Mouse (Mus musculus) heart, embryonic 14.5 days (tissue): Measurements from ENCODE around the gene Fpgs. TPM values are rescaled to one million over a fixed set of nuclear protein-coding genes. Genes with fewer than 3 reads are reported as not detected.

Source experiments
- ATAC-seq: fragments of 200-750 bp; cut with Nextera tagmentation; 2 replicates; pipeline ENCODE4 v1.8.0; 2017; ENCODE audit warnings: low read depth, moderate TSS enrichment; ENCODE audit not compliant: insufficient number of reproducible peaks, insufficient read depth, low FRiP score
- H3K27ac ChIP-seq, 2 experiments: fragments of 200-500 bp in 1 of 2; fragments of 300-500 bp in 1 of 2; sonication (generic) in 1 of 2; replicated peaks in 1 of 2; 2 replicates each; pipeline ENCODE4 v1.5.1; 2012 to 2014; ENCODE audit warnings: low read depth in 2 of 2, low read length in 2 of 2, control low read depth in 1 of 2, mild to moderate bottlenecking in 1 of 2, mixed read lengths in 1 of 2; ENCODE audit not compliant: control insufficient read depth in 1 of 2, insufficient read depth in 1 of 2
- H3K27me3 ChIP-seq: fragments of 300-500 bp; sonication (generic); 2 replicates; pipeline ENCODE4 v1.6.1; 2014; ENCODE audit warnings: mild to moderate bottlenecking, low read length, control low read depth; ENCODE audit not compliant: control insufficient read depth, insufficient read depth
- H3K36me3 ChIP-seq: fragments of 300-500 bp; sonication (generic); 2 replicates; pipeline ENCODE4 v1.6.1; 2014; ENCODE audit warnings: mild to moderate bottlenecking, control low read depth, low read length, mixed read lengths; ENCODE audit not compliant: control insufficient read depth, insufficient read depth
- H3K4me1 ChIP-seq, 2 experiments: fragments of 200-500 bp in 1 of 2; fragments of 300-500 bp in 1 of 2; sonication (generic) in 1 of 2; 2 replicates each; pipeline ENCODE4 v1.6.1; 2012 to 2014; ENCODE audit warnings: low read length in 2 of 2, control low read depth in 1 of 2, mixed read lengths in 1 of 2; ENCODE audit not compliant: control insufficient read depth in 2 of 2, insufficient read depth in 2 of 2
- H3K4me2 ChIP-seq: fragments of 300-500 bp; sonication (generic); 2 replicates; pipeline ENCODE4 v1.6.1; 2014; ENCODE audit warnings: mild to moderate bottlenecking, low read length
- H3K4me3 ChIP-seq, 2 experiments: fragments of 200-500 bp in 1 of 2; fragments of 300-500 bp in 1 of 2; sonication (generic) in 1 of 2; 2 replicates each; pipeline ENCODE4 v1.5.1; 2012 to 2014; ENCODE audit warnings: low read length in 2 of 2, mild to moderate bottlenecking in 2 of 2, control low read depth in 1 of 2, low read depth in 1 of 2, moderate library complexity in 1 of 2; ENCODE audit not compliant: control insufficient read depth in 1 of 2, insufficient read depth in 1 of 2
- H3K9ac ChIP-seq: fragments of 300-500 bp; sonication (generic); 2 replicates; pipeline ENCODE4 v1.6.1; 2014; ENCODE audit warnings: mild to moderate bottlenecking, low read length
- H3K9me3 ChIP-seq: fragments of 300-500 bp; sonication (generic); 2 replicates; pipeline ENCODE4 v1.6.1; 2016; ENCODE audit warnings: low read length, control low read depth; ENCODE audit not compliant: control insufficient read depth
- WGBS: fragments of 180-500 bp; shearing (Covaris S2); extraction: QIAGEN DNeasy Blood & Tissue Kit; methylation state at CpG from one replicate; pipeline ENCODE4 v1.1.7; 2014; 5-methylcytosine and 5-hydroxymethylcytosine counted together
- polyA plus RNA-seq: library from polyadenylated mRNA; unstranded; fragments of >200 nt; fragmentation: Nextera tagmentation; extraction: Ambion mirVana; gene quantifications from 2 replicates; pipeline ENCODE4 v1.2.1, GENCODE M21; 2014

Fpgs gene
- polyA plus RNA-seq, 1 experiment from 2014 or later, result 12.2 TPM

- no peak overlapping the region for H3K4me3 ChIP-seq
- H3K27me3 ChIP-seq, result no peaks in the 10 kb centered on the region
- peak overlapping the region; percentile 38 for H3K9ac ChIP-seq
- H3K9me3 ChIP-seq, result peaks cover 3% of the 10 kb centered on the region; the same call in 1 of the 2 replicates
- peaks cover 7 to 22% of the 10 kb centered on the region in 2 experiments for H3K4me1 ChIP-seq
- WGBS, result 12% methylated on average over 7 of the region's 7 CpGs
- H3K27ac ChIP-seq, result peak overlapping the region; percentile 71 to 76
- ATAC-seq, result peak; percentile 52; the same call in 1 of the 2 replicates
- no peak overlapping the region; the same call in 1 of the 2 replicates for H3K4me2 ChIP-seq
- H3K36me3 ChIP-seq, result peaks cover 96% of the 10 kb centered on the region
Observed at GRCm38 (mm10) chr2:32680051-32680451, 23.9 kb downstream of the Fpgs start.

DNA sequence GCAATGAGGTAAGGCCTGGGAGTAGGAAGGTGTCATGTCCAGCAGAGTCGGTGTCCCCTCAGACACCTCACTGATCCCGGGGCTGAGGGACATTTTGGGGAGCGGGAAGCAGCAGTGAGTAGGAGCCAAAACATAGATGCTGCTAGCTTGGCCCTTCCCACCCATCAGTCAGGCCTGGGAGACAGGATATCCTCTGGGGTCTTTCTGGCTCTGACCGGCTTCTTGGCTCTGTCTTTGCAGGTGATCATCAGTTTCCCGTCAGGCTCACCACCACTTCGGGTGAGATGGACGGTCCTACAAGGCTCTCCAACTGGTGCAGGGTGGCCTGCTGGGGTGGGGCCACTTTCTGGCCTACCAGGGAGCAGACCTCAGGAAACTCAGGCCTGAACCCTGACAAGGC is 26.3 kb downstream of the Fpgs start:
- Histone ChIP-seq H3K27me3 (no peaks in the 10 kb centered on the region), H3K27ac (no peak overlapping the region), H3K4me3 (no peak overlapping the region), H3K9ac (no peak overlapping the region), H3K4me1 (peaks cover 16 to 29% of the 10 kb centered on the region in 2 experiments), H3K4me2 (no peak overlapping the region), H3K36me3 (peaks cover 96% of the 10 kb centered on the region), H3K9me3 (peaks cover 3% of the 10 kb centered on the region; the same call in 1 of the 2 replicates)
- WGBS, result 85% methylated on average over 7 of the region's 7 CpGs
- no peak for ATAC-seq

DNA sequence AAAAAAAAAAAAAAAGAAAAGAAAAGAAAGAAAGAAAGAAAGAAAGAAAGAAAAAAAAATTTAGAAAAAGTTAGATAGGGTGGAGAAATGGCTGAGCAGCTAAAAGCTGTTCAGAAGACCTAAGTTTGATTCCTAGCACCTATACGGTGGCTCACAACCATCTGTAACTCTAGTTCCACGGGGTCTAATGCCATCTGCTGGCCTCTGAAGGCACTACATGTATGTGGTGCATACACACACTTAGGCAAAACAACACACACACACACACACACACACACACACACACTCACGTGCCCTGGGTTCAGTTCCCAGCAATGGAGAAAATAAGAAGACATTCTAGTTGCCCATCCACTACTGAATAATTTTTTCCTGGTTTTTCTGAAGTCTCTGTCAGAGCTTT is 27.1 kb downstream of the Fpgs start:
- peaks cover 3% of the 10 kb centered on the region; the same call in 1 of the 2 replicates for H3K9me3 ChIP-seq
- no peak overlapping the region for H3K9ac ChIP-seq
- no peak overlapping the region for H3K4me3 ChIP-seq
- H3K36me3 ChIP-seq, result peaks cover 96% of the 10 kb centered on the region
- WGBS, result 87% methylated on average over 3 of the region's 3 CpGs
- H3K4me2 ChIP-seq, result no peak overlapping the region
- no peak overlapping the region for H3K27ac ChIP-seq
- no peaks in the 10 kb centered on the region for H3K27me3 ChIP-seq
- no peak for ATAC-seq
- H3K4me1 ChIP-seq, result peaks cover 19 to 29% of the 10 kb centered on the region in 2 experiments

- Histone ChIP-seq H3K27ac (no peak overlapping the region), H3K9me3 (peaks cover 3% of the 10 kb centered on the region; the same call in 1 of the 2 replicates), H3K4me1 (peaks cover 12% of the 10 kb centered on the region in 2 experiments), H3K4me3 (no peak overlapping the region), H3K9ac (no peak overlapping the region), H3K36me3 (peaks cover 92% of the 10 kb centered on the region), H3K27me3 (no peaks in the 10 kb centered on the region), H3K4me2 (no peak overlapping the region)
- ATAC-seq, result no peak
- WGBS, result 70% methylated on average over 16 of the region's 16 CpGs
Observed at GRCm38 (mm10) chr2:32673176-32673917, 30.6 kb downstream of the Fpgs start.

DNA sequence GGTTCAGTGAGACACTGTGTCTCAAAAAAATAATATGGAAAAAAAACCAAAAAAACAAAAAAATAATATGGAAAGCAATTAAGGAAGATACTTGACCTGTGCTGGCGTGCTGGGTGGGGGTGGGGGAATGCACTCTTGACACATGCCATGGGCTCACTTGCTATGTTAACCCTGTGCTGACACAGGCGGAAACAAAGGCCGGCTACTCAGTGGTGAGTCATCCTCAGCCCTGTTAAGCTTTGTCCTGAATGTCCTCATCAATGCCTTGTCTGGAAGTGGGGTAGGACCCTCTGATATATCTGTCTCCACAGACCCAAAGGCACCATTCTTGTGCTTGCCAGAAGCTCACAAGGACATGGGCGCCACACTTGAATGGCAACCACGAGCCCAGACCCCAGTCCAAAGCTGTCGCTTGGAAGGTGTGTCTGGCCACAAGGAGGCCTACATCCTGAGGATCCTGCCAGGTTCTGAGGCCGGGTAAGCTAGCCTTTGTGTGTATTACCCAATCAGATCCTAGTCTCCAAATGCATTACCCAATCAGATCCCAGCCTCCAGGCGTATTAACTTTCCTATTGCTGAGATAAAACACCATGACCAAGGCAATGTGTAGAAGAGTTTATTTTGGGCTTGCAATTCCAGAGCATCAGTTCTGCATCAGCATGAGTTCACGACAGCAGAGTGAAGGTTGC is 31.9 kb downstream of the Fpgs start:
- Histone ChIP-seq H3K4me1 (peaks cover 19 to 21% of the 10 kb centered on the region in 2 experiments), H3K9ac (no peak overlapping the region), H3K4me3 (no peak overlapping the region), H3K27me3 (no peaks in the 10 kb centered on the region), H3K27ac (peak overlapping the region in 1 of 2 experiments; percentile 4; a peak in 1 of 4 replicates), H3K9me3 (peaks cover 3% of the 10 kb centered on the region; the same call in 1 of the 2 replicates), H3K36me3 (peaks cover 79% of the 10 kb centered on the region), H3K4me2 (no peak overlapping the region)
- 54% methylated on average over 9 of the region's 9 CpGs for WGBS
- no peak for ATAC-seq

- H3K36me3 ChIP-seq, result peaks cover 73% of the 10 kb centered on the region
- H3K27ac ChIP-seq, result no peak overlapping the region
- H3K9me3 ChIP-seq, result no peaks in the 10 kb centered on the region
- H3K4me2 ChIP-seq, result no peak overlapping the region
- peaks cover 19 to 23% of the 10 kb centered on the region in 2 experiments for H3K4me1 ChIP-seq
- no peaks in the 10 kb centered on the region for H3K27me3 ChIP-seq
- ATAC-seq, result no peak
- H3K9ac ChIP-seq, result no peak overlapping the region
- WGBS, result 84% methylated on average over 9 of the region's 9 CpGs
- no peak overlapping the region for H3K4me3 ChIP-seq
Observed at GRCm38 (mm10) chr2:32671147-32671546, 32.8 kb downstream of the Fpgs start.

DNA sequence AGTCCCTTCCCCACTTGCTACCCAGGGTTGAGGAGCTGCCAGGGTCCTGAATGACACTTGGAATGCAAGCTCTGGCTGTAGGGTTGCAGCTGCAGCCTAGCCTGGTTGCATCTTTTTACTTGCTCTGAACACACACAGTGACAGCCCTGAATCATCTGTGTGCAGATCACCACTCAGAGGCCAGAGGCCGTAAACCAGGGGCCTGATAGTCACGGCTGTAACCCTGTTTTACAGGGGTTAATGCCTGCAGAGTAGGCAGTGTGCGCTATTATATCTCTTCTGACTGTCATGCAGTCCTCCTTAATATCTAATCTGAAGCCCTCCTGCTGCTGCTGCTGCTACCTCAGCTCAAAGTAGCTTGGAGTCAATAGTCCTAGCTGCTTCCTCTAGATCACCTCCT is 34.1 kb downstream of the Fpgs start:
- no peak overlapping the region for H3K27ac ChIP-seq
- H3K9ac ChIP-seq, result no peak overlapping the region
- peaks cover 31 to 35% of the 10 kb centered on the region in 2 experiments for H3K4me1 ChIP-seq
- WGBS, result 71% methylated on average over 3 of the region's 3 CpGs
- no peak overlapping the region for H3K4me3 ChIP-seq
- H3K4me2 ChIP-seq, result no peak overlapping the region
- H3K36me3 ChIP-seq, result peaks cover 60% of the 10 kb centered on the region
- no peaks in the 10 kb centered on the region for H3K9me3 ChIP-seq
- H3K27me3 ChIP-seq, result no peaks in the 10 kb centered on the region
- no peak for ATAC-seq
